Mouse (Mus musculus): Measurements from ENCODE around the gene Ncdn.

- TF ChIP-seq CTCF (IDR thresholded peaks at IDR 0.05; ENCODE audit: low read depth): no peak
- TF ChIP-seq EP300 (IDR thresholded peaks at IDR 0.05; ENCODE audit: low read depth): no peak
Measured at GRCm38 (mm10) chr4:126749553-126749952, 3.7 kb downstream of the Ncdn start.

All from liver, embryonic 14.5 days (tissue).